Mouse (Mus musculus) left cerebral cortex, adult 18-20 months (tissue): ENCODE results near the gene Hyal5. TPM values are rescaled to one million over a fixed set of nuclear protein-coding genes. Genes with fewer than 3 reads are reported as not detected.
A peak's percentile ranks its signal among the peaks of the same experiment; 100 is the strongest.

Experiments
- DNase-seq, 2 experiments: peaks; one replicate each; pipeline ENCODE4 v3.0.0; 2021 to 2022; ENCODE audit warnings: low spot score in 2 of 2, mixed read lengths in 1 of 2
- long read RNA-seq, 2 experiments: library from polyadenylated mRNA; stranded (forward); transcript quantifications; one replicate each; pipeline ENCODE4 v2.0.0; 2021
- total RNA-seq, 2 experiments: library from RNA; stranded (reverse); gene quantifications; 2 replicates each; pipeline ENCODE4 v1.2.3; 2021

The Hyal5 gene
- total RNA-seq = not detected
- long read RNA-seq, experiment 1 = 0 reads
- long read RNA-seq, experiment 2 = 0 reads

- DNase-seq = no peak
Observed at GRCm38 (mm10) chr6:24857697-24858096, at the start of gene Hyal5. Hyal5 (plus strand) TSS chr6:24857997.

GRCm38 (mm10) chr6:24822070-24822469, 35.7 kb upstream of the Hyal5 start:
- DNase-seq = no peak

- DNase-seq = peak in 1 of 2 experiments; percentile 2
Observed at GRCm38 (mm10) chr6:24860320-24860719, 2.5 kb downstream of the Hyal5 start.

- DNase-seq = no peak
Observed at GRCm38 (mm10) chr6:24863649-24864048, 5.9 kb downstream of the Hyal5 start.

- DNase-seq = peak; percentile 4 to 6
Observed at GRCm38 (mm10) chr6:24894146-24894873, 36.5 kb downstream of the Hyal5 start.

- DNase-seq = no peak
Observed at GRCm38 (mm10) chr6:24894874-24895183, 37.0 kb downstream of the Hyal5 start.

- no peak for DNase-seq
Observed at GRCm38 (mm10) chr6:24905101-24905500, 47.3 kb downstream of the Hyal5 start.

- no peak for DNase-seq
Observed at GRCm38 (mm10) chr6:24907824-24908223, 50.0 kb downstream of the Hyal5 start.

- no peak for DNase-seq
Observed at GRCm38 (mm10) chr6:24910016-24910727, 52.4 kb downstream of the Hyal5 start.

- no peak for DNase-seq
Observed at GRCm38 (mm10) chr6:24910728-24911105, 52.9 kb downstream of the Hyal5 start.

GRCm38 (mm10) chr6:24913591-24913990, 55.8 kb downstream of the Hyal5 start:
- DNase-seq = no peak

GRCm38 (mm10) chr6:24925076-24925785, 67.4 kb downstream of the Hyal5 start:
- DNase-seq = no peak

Other genes starting within 250 kb of the Hyal5 start
- 100 to 1,000 TPM; 114 to 122 TPM for gene Wasl, start 193.0 kb upstream of the Hyal5 start, total RNA-seq
- gene Hyal6, start 124.8 kb upstream of the Hyal5 start, total RNA-seq = not detected
- not detected for gene Hyal4, start 109.7 kb upstream of the Hyal5 start, total RNA-seq
- not detected for gene Spam1, start 66.8 kb upstream of the Hyal5 start, total RNA-seq
- gene Tmem229a, start 98.3 kb downstream of the Hyal5 start, total RNA-seq = 10 to 100 TPM; 41.4 to 42.9 TPM